Mouse (Mus musculus): Measurements from ENCODE around the gene Cenpp. TPM values are rescaled to one million over a fixed set of nuclear protein-coding genes. Genes with fewer than 3 reads are reported as not detected.

The Cenpp gene
- 1 to 10 TPM; 1.6 to 2.2 (median 2.0) TPM for total RNA-seq (2022)

DNA sequence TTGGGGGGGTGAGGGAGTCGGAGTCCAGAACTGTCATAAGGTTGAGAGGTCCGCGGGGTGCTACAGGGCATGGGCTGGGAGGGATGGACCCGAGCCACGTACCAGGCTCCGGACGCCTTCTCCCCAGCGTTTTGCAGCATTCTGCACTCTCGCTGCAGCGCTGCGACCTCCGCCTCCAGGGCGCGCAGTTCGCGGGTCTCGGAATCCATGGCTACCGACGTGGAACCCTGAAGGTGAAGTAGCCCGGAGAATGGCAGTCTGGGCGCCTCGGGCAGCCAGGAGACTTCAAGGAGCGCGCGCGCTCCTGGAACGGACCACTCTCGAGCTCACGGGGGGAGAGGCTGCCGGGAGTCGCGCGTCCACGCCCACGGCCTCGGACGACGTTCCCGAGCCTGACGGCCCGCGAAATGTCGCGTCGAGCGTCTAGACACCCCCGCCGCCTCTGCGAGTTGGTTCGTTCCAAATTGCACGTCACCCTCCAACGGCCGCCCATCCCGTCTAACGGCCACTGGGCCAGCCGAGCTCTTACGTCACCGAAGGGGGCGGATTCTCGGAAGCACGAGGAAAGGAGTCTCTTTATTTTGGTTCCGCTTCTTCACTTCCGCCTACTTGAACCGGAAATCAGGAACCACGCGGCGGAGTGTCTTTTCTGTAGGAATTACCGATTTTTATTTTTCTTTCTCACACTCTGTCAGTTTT is at the start of gene Cenpp, which contains the start of gene Nol8:
TSS of gene Cenpp (minus strand) at position 305 of the 699 bp plus-strand sequence.
TSS of gene Nol8 (plus strand) at position 598 of the 699 bp plus-strand sequence.
- peak; percentile 98 to 99 for DNase-seq (ENCODE audit: low spot score in 2 of 2)

DNA sequence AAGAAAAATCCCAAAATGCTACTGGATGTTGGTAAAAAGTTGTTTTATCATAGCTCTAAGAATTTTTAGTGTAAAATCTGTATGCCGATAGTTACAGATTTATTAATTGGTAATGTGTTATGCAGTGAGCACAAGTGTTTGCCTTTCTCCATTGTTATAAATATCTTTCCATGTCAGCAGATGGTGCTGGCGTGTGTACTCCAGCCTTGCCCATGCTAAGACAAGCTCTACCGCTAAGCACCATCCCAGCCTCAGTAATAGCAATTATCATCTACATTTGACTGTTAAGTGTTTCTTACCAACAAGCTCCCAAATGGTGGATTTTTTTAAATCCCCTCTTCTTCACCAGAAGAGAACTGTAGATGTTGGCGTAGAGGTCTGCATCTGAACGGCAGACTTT is 38.5 kb upstream of the Cenpp start:
- DNase-seq (ENCODE audit: low spot score in 2 of 2) = peak; percentile 19 to 21

DNA sequence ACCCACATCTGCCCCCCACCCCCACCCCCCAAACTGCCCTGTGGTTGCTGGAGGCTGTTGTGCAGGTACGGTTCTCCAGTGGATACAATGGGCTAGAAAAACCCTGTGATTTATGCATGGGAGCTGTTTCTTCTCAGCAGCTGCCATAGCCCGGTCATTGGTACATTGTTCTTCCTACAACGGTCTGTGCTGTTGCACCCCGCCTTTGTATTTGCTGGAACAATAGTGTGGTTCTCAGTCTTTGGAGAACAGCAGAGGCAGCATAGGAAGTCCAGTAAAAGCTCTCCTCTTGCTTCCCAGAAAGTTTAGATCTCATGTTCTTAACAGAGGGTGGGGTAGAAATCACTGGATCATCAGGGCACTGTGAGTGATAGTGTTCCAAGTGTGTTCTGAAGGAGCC is 31.7 kb upstream of the Cenpp start:
- DNase-seq (ENCODE audit: low spot score in 2 of 2) = no peak

DNA sequence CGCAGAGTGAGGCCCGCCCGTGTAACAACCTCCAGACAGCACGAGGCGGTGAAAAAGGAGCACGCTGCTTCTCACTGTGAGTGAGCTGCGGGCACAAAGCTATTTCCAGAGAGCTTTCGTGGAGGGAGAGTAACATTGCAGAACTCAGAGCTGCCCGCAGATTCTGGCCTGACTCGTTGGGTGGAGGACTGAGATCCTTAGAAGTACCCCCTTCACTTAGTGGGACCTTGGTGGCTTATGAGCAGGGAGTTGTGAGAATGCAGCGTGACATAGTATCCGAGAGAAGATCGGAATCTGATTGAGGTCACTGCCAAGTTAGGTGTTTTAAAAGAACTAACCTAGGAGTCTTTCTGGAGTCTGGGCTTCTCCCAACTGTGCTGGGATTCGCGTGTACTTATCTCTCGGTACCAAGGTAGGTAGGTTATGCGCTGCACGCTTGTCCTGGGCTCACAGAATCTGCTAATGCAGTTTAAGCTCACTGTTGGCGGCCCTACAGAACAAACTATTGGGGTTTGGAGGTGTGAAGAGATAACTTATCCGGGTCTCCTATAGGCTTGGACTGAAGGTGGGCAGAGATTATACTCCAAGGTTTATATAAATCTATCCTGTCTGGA is 29.8 kb upstream of the Cenpp start:
- DNase-seq (ENCODE audit: low spot score in 2 of 2) = no peak

DNA sequence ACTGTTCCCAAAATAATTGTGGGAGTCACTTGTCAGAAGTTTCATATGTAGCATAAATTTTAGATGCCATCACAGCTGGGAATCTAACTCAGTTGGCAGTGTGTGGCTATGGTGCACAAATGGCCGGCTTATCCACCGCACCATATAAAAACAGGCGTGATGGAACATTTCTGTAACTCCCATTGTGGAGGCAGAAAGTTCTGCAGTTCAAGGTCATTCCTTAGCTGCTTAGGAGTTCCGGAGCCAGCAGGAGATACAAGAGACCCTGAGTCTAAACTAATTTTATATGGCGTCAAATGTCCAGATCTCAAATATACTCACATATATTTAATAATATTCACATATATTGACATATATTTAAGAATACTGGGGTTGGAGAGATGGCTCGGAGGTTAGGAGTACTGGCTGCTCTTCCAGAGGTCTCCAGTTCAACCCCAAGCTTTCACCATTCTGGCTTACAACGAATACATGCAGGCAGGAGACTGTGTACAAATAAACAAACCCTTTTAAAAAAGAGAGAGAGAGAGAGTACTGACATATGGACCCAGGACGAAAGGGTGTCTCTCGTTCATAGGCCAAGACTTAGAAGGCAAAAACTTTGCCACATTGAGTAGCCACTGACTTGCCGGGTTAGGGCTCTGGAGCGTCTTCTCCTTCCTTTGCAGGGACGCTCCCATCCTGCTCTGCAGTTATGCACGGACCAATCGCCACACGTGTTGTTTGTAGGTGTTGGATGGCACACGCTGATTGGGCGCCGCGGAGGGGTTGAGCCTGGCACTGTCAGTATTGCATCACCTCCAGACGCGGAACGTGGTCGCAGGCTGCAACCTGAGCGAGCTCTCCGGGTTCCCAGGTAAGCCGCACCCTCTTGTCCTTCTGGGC is 29.0 kb upstream of the Cenpp start, which contains the start of gene Iars:
TSS of gene Iars (plus strand) at position 750 of the 882 bp plus-strand sequence.
- DNase-seq (ENCODE audit: low spot score in 2 of 2) = peak; percentile 99

DNA sequence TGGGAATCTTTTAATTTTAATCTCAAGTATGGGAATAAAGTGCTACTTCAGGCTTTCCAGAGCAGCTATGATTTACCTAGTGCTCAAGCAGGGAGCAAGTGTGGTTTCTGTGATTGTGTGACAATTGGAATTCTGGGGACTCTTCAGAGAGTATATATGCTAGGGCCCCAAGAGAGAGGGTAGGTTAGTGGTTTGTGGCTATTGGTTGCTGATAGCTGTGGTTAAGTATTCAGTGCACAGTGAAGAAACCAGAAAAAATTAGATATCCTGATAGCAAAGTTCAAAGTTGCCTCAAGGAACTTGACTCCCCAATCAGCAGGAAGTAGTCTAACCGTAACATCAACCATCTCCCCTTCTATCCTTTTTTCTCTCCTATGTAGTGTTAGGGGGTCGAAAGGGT is 25.2 kb upstream of the Cenpp start:
- no peak for DNase-seq (ENCODE audit: low spot score in 2 of 2)

DNA sequence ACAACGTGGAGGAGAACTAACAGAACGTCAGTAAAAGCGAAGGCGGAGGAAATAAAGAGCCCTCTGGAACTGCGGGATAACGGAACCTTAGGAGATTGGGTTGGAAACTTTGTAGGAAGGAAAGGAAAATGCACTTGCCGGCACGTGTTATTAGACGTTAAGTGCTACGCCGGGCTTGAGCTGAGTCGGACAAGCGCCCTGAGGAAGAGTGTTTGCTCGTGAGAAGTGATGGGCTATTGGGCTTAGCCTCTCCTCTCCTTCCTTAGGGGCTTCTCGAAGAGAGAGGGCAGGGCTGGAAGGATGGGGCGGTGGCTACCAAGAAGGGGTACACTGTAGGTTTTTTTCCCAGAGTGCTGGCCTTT is 576 bp upstream of the Cenpp start:
- DNase-seq (ENCODE audit: low spot score in 2 of 2) = no peak

DNA sequence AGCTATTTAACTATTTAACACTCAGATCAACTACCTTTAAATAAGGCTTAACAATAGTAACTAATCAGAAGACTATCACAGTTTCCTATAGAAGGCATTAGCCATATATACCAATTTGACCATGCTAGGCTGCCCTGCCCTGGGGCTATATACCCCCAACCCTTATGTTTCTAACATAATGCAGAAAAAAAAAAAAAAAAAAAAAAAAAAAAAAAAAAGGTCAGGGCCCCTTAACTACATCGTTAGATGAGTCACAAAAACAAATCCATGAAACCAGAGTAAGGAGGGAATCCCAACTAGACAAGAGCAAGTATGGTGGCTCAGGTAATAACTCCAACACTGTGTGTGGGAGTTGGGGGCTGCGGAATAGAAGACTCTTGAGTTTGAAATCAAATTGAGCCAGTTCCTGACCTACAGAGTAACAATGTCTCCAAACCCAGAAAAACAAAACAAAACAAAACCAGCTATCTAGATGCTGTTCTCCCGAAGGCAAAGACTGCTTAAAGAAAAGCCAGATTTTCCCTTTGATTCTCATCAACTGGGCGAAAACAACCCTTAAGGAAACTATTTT is 719 bp downstream of the Cenpp start:
- DNase-seq (ENCODE audit: low spot score in 2 of 2) = no peak

DNA sequence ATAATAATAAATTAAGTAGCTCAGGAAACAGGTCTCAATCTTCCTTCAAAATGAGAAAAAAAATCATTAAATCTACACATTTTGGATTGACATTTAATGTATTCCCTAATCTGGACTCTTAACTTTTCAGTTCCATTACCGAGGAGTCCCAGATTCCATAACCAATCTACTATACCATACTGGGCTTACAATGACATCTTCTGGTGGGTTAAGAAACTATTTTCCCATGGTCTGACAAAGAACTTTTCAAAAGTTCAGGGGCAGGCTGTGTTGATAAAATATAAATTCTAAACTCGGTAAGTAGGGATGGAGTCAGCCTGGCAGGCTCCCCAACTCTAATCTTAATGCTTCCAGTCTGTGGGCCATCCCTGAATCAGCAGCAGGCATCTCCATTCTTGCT is 1.4 kb downstream of the Cenpp start:
- no peak for DNase-seq (ENCODE audit: low spot score in 2 of 2)

DNA sequence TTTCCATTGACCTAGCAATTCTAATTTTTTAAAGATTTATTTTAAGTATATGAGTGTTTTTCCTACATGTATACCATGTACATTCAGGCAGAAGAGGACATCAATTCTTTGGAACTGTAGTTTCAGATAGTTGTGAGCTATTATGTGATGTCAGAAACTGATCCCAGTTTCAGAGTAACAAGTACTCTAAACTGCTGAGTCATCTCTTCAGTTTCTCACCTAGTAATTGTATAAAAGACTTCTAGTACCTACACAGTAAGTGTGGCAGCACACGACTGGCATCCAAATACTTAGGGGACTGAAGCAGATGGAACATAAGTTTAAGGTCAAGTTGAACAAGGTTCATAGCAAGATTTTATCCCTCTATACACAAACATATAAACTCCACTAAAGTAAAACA is 6.6 kb downstream of the Cenpp start:
- no peak for DNase-seq (ENCODE audit: low spot score in 2 of 2)

DNA sequence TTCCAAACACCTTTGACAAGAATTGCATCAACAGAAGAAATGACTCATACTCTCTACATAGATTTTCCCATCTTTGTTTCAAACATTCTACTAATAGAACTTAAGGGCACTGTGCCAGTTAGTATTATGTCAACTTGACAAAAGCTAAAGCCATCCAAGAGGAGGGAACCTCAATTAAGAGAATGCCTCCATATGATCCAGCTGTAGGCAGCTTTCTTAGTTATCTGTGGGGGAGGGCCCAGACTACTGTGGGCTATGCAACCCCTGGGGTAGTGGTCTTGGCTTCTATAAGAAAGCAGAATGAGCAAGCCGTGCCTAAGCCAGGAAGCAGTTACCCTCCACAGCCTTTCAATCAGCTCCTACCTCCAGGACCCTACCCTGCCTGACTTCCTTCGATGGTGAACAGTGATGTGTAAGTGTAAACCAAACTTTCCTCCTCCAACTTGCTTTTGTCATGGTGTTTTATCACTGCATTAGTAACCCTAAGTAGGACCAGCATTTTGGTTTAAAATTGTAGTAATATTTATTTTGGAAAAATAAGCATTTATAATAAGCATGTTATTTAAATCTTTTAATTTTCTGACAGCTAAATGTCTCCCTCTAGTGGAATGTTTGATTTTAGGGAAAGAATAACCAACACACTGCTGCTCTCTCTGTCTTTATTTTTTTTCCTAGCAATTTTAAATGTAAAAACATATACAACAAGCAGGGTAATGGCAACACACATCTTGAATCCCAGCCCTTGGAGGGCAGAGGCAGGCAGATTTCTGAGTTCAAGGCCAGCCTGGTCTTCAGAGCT is 7.7 kb downstream of the Cenpp start:
- DNase-seq (ENCODE audit: low spot score in 2 of 2) = no peak

DNA sequence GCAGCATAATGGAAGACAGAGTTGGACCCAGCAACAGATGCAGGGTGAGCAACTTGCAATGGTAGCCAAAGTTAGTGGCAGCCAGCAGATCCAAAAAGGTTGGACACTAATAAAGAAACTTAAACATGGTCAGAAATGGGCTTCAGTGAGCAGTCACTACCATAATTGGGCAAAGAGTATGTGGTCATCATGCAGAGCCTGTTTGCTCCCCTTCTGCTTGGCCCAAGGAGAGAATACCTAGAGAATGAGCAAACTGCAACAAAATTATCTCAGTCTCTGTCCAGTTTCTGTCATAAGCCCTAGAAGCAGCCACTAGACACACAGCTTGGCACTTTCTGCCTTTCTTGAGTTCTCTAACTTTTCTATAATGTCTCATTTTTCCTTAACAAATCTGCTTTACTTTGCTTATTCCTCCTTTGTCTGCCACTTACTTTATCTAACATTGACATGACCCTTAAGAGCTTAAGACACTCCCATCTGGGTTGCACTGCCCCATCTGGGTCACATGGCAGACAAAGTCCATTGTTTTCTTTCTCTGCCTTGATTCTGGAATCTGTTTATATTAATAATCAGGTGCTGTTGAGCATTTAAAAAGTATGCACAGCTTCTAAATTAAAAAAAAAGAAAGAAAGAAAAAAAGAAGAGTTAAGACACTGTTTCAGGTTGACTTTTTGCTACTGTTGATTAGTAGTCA is 8.8 kb downstream of the Cenpp start:
- no peak for DNase-seq (ENCODE audit: low spot score in 2 of 2)

DNA sequence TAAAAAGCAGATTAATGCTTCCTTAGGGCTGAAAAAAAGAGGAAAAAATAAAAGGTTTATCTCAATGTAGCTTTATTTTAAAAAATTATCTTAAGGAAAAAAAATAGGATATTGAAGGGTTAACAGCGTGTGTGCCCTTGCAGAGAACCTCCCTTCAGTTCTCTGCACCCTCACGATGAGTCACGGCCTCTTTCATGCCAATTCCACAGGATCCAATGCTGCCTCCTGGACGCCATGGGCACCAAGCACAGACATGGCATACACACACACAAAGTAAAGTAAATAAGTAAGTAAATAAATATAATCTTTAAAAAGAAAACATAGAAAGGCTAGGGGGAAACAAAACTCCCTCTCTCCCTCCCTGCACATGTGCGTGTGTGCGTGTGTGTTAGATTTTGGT is 9.9 kb downstream of the Cenpp start:
- no peak for DNase-seq (ENCODE audit: low spot score in 2 of 2)

DNA sequence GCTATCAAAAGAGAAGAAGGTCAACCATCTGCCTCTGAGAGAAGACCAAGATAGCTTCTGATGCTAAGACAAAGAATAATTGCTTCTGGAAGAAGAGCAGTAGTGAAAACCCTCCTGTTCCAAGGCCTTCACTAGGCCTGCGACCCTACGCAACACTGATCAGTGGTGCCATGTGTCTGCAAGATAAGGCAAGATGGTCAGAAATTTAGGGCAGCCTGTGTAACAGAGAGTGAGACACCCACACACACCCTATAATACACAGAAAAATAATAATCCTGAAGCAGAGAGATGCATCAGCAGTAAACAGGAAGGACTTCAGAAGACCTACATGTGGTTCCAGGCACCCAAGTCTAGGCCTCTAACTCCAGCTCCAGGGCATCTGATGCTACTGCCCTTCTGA is 12.6 kb downstream of the Cenpp start:
- DNase-seq (ENCODE audit: low spot score in 2 of 2) = no peak

DNA sequence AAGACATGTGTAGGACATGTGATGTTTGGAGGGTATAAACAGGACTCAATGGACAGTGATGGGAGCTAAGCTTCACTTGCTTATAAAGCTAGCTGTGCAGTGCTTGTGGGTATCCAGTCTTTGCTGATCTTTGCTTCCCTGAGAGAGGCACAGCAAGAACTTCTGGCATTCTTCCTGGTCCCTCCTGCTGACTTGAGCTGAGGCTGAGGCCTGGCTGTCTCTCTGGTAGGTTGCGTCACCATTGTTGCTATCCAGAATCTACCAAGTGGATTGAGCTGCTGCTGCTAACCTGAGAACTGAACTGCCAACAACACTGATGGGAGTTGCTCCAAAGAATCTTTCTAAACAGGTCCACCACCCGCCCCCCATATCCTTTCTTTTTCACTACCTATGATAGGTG is 23.5 kb downstream of the Cenpp start:
- no peak for DNase-seq (ENCODE audit: low spot score in 2 of 2)

DNA sequence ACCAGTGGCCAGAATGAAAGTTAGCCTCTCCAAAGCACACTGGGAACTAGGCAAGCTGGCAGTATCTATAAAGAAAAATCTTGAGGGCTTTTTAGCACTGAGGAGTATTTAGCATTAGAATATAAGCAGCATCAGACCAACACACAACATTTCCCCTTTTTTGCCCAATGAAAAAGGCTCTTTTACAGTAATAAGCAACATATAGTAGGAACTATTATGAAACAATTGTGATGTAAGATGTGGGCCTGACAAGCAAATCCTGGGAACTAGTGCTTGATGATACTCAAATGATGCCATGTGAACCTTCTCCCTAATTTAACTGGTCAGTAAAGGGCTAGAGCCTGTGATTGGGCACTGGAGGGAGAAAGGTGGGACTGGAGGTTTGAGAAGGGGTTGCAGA is 24.4 kb downstream of the Cenpp start:
- no peak for DNase-seq (ENCODE audit: low spot score in 2 of 2)

DNA sequence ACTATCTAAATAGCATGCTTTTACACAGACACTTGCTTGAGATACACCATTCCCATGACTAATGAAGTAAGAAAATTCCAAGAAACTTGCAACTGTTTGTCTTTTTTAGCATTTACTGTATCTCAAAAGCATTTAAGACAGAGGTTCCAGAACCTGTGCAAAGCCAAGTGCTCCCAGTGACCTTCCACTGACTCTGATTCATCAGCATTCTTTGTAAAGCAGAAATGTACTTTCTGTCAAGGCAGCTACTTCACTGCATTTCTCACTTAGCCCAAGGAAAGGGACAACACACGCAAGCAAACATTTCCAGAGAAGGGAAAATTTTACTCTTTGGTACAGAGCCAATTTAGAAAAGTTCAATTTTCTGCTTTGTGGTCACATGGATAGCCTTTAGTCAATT is 29.4 kb downstream of the Cenpp start:
- DNase-seq (ENCODE audit: low spot score in 2 of 2) = no peak

DNA sequence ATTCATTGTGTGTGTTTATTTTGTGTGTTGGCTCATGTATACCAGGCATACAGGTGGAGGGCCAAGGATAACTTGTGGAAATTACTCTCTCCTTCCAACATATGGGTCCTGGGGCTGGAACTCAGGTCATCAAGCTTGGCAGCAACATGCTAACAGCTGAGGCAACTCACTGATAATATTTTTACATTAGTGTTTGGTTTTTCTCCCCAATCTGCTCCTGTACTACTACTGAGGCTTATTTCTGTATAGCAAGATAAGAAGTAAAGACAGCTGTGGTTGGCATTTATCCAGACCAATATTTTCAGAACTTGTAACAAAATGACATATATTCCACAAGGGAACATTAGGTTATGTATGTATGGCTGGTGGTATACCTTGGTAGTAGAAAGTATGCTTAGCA is 34.2 kb downstream of the Cenpp start:
- DNase-seq (ENCODE audit: low spot score in 2 of 2) = no peak

DNA sequence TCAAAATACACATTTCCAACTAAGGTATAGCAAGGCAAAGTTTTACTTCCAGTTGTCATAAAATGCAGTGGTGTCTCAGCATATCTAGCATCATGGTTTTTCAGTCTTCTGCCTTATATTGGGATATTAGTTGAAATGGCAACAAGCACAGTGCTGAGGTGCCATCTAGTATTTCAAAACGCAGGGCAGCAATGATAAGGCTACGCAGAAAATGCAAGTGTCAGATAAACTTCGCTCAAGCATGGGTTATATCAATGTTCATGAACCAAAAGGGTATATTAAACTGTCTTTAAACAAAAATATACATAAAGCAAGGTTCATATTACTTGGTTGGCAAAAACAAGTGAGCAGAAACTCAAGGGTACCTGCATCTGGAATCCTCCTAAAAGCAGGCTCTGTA is 35.6 kb downstream of the Cenpp start:
- DNase-seq (ENCODE audit: low spot score in 2 of 2) = no peak

DNA sequence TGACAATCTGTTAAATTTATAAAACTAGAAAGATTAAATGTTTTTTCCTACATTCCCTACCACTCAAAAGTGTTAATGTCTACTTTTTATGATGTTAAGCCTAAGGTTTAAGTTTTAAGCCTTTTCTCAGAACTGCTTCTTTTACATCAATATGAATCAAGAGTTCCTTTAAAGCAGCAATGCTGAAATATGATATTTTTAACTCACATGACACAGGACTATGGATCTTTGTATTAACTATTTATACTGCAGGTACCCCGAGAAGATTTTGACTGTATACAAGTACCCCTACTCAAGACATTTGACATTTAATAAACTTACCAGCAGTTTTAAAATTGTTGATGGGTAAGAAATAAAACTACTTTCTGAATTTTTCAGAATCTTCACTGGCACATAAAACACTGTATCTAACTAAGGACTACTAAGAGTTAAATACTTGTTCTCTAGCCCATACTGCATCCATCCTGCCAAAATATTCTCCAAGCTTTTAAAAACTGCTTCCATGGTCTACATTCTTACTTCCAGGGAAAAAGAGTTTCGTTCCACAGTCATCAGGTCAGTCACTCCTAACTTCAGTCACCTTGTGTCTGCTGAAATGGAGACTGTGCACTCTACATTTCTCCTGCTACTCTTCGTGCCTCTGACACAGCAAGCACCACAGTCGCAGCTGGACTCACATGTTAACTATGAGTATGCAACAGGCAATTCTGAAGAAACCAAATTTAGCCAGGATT is 43.8 kb downstream of the Cenpp start:
- no peak for DNase-seq (ENCODE audit: low spot score in 2 of 2)

All from layer of hippocampus, adult 8-10 months (tissue).